Mouse (Mus musculus) intestine, embryonic 16.5 days (tissue): ENCODE results near the gene Zbp1. TPM values are rescaled to one million over a fixed set of nuclear protein-coding genes. Genes with fewer than 3 reads are reported as not detected.

Experiments
- ATAC-seq: fragments of 200-750 bp; cut with Nextera tagmentation; 2 replicates; pipeline ENCODE4 v1.8.0; 2017; ENCODE audit warnings: moderate TSS enrichment, moderate library complexity
- H3K27ac ChIP-seq: fragments of 300-500 bp; sonication (generic); 2 replicates; pipeline ENCODE4 v1.5.1; 2014; ENCODE audit warnings: mild to moderate bottlenecking, low read length
- H3K27me3 ChIP-seq: fragments of 300-500 bp; sonication (generic); replicated peaks from 2 replicates; pipeline ENCODE4 v1.6.1; 2014; ENCODE audit warnings: low read length, control low read depth, mixed read lengths; ENCODE audit not compliant: control insufficient read depth, insufficient read depth
- H3K36me3 ChIP-seq: fragments of 300-500 bp; sonication (generic); 2 replicates; pipeline ENCODE4 v1.6.1; 2014; ENCODE audit warnings: low read length, control low read depth; ENCODE audit not compliant: control insufficient read depth, insufficient read depth
- H3K4me1 ChIP-seq: fragments of 300-500 bp; sonication (generic); 2 replicates; pipeline ENCODE4 v1.6.1; 2014; ENCODE audit warnings: low read length, control low read depth, mixed read lengths; ENCODE audit not compliant: control insufficient read depth, insufficient read depth
- H3K4me2 ChIP-seq: fragments of 300-500 bp; sonication (generic); 2 replicates; pipeline ENCODE4 v1.6.1; 2014; ENCODE audit warnings: low read depth, low read length, control low read depth
- H3K4me3 ChIP-seq: fragments of 300-500 bp; sonication (generic); 2 replicates; pipeline ENCODE4 v1.5.1; 2014; ENCODE audit warnings: mild to moderate bottlenecking, low read length
- H3K9ac ChIP-seq: fragments of 300-500 bp; sonication (generic); 2 replicates; pipeline ENCODE4 v1.6.1; 2014; ENCODE audit warnings: low read depth, low read length
- H3K9me3 ChIP-seq: fragments of 300-500 bp; sonication (generic); 2 replicates; pipeline ENCODE4 v1.6.1; 2016; ENCODE audit warnings: low read length, control low read depth; ENCODE audit not compliant: control insufficient read depth
- WGBS: fragments of 180-500 bp; shearing (Covaris S2); extraction: QIAGEN DNeasy Blood & Tissue Kit; methylation state at CpG from one replicate; pipeline ENCODE4 v1.1.7; 2014; 5-methylcytosine and 5-hydroxymethylcytosine counted together
- polyA plus RNA-seq: library from polyadenylated mRNA; unstranded; fragments of >200 nt; fragmentation: Nextera tagmentation; extraction: Ambion mirVana; gene quantifications from 2 replicates; pipeline ENCODE4 v1.2.1, GENCODE M21; 2015

The Zbp1 gene
- polyA plus RNA-seq, 1 experiment from 2014 or later = 0.65 TPM

GRCm38 (mm10) chr2:173157871-173158270 is 60.9 kb downstream of the Zbp1 start:
- H3K4me3 ChIP-seq = no peak overlapping the region
- H3K36me3 ChIP-seq = no peaks in the 10 kb centered on the region
- no peak overlapping the region for H3K9ac ChIP-seq
- H3K27ac ChIP-seq = no peak overlapping the region
- 96% methylated on average over 4 of the region's 4 CpGs for WGBS
- no peak overlapping the region for H3K4me2 ChIP-seq
- peaks cover 30% of the 10 kb centered on the region for H3K4me1 ChIP-seq
- no peaks in the 10 kb centered on the region for H3K27me3 ChIP-seq
- no peaks in the 10 kb centered on the region for H3K9me3 ChIP-seq
- ATAC-seq = no peak

- Histone ChIP-seq H3K4me3 (no peak overlapping the region), H3K4me1 (peaks cover 35% of the 10 kb centered on the region), H3K27me3 (no peaks in the 10 kb centered on the region), H3K27ac (no peak overlapping the region), H3K4me2 (no peak overlapping the region), H3K9ac (0 out of 2 replicates have a peak overlapping the region, but pooled peaks have one; percentile 24), H3K36me3 (no peaks in the 10 kb centered on the region), H3K9me3 (no peaks in the 10 kb centered on the region)
- 51% methylated on average over 4 of the region's 4 CpGs for WGBS
- no peak for ATAC-seq
Observed at GRCm38 (mm10) chr2:173157376-173157775, 61.3 kb downstream of the Zbp1 start.

- ATAC-seq = no peak
- H3K36me3 ChIP-seq = no peaks in the 10 kb centered on the region
- H3K4me2 ChIP-seq = no peak overlapping the region
- no peaks in the 10 kb centered on the region for H3K9me3 ChIP-seq
- peaks cover 38% of the 10 kb centered on the region for H3K4me1 ChIP-seq
- no peak overlapping the region for H3K27ac ChIP-seq
- no peak overlapping the region for H3K4me3 ChIP-seq
- WGBS = 89% methylated on average over 13 of the region's 13 CpGs
- H3K9ac ChIP-seq = no peak overlapping the region
- no peaks in the 10 kb centered on the region for H3K27me3 ChIP-seq
Observed at GRCm38 (mm10) chr2:173156923-173157322, 61.8 kb downstream of the Zbp1 start.

Other genes with a start within 250 kb of the Zbp1 start
- gene Spo11, start 241.2 kb downstream of the Zbp1 start, polyA plus RNA-seq = 0.04 and 0.11 TPM in 2 replicates
- 110 and 117 TPM in 2 replicates for gene Rae1, start 218.8 kb downstream of the Zbp1 start, polyA plus RNA-seq
- 62.6 and 64.6 TPM in 2 replicates for gene Rbm38, start 198.4 kb downstream of the Zbp1 start, polyA plus RNA-seq
- 0.22 and 0.23 TPM in 2 replicates for gene Ctcfl, start 99.4 kb downstream of the Zbp1 start, polyA plus RNA-seq
- 14.0 and 19.7 TPM in 2 replicates for gene Pck1, start 65.9 kb downstream of the Zbp1 start, polyA plus RNA-seq
- gene Pmepa1, start 57.6 kb upstream of the Zbp1 start, polyA plus RNA-seq = 4.4 and 4.6 TPM in 2 replicates